Mouse (Mus musculus) effector memory CD4-positive, alpha-beta T cell, adult 5 months (primary cell): Measurements from ENCODE around the gene Rps27l. TPM values are rescaled to one million over a fixed set of nuclear protein-coding genes. Genes with fewer than 3 reads are reported as not detected.

Source experiments
- polyA plus RNA-seq: library from polyadenylated mRNA; unstranded; fragments of 100-300 nt; shearing (Covaris generic); gene quantifications from one replicate; pipeline ENCODE4 v1.2.1, GENCODE M21; 2017

Rps27l gene
- 73.5 TPM for polyA plus RNA-seq

DNA sequence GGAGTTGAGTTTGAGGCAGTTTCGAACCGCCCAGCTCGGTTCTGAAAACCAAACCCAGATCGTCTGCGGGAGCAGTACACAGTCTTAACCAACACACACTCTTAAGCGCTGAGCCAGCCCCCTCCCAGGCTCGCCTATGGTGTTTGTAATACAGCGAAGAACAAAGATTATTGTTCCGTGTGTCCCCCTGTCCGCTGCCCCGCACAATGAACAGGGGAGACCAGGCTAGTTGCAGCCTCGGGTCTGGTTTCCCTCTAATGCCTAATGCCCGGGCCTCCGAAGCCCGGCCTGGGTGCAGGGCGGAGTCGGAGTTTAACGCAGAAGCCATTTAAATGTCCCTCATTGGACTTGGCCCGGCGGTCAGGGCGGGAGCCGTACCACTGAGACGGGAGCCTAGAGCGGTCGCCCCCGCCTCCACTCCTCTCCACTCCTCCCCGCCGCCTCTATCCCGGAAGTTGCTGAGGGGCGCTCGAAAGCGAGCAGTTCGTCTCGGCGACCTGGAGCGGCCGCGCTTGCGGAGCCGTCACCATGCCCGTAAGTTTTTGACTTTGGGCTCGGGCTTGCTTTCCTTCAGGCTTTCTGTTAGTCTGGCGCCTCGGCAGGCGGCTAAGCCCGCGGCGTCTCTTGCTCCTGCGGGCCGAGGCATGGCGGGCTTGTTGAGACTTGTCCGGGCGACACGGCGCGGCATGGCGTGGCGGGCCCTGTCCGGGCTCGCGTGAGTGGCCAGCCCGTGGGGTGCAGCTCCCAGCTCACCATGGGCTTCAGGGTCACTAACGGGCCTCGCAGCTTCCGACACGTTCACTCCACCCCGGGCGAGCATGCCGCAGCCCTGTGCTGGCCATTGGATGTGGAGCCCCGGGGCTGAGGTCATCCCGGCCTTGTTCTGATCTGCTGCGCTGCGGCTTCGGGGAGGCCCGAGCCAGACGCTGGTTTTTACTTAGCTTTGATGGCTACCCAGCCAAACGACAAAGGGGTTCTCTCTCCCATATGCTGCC lies at the start of gene Rps27l:
Rps27l (plus strand) TSS at position 440 of the 995 bp plus-strand sequence.

GRCm38 (mm10) chr9:66919382-66919971 lies 26.4 kb upstream of the Rps27l start, which contains the start of gene Rab8b:
TSS of gene Rab8b (minus strand) at chr9:66919687.

DNA sequence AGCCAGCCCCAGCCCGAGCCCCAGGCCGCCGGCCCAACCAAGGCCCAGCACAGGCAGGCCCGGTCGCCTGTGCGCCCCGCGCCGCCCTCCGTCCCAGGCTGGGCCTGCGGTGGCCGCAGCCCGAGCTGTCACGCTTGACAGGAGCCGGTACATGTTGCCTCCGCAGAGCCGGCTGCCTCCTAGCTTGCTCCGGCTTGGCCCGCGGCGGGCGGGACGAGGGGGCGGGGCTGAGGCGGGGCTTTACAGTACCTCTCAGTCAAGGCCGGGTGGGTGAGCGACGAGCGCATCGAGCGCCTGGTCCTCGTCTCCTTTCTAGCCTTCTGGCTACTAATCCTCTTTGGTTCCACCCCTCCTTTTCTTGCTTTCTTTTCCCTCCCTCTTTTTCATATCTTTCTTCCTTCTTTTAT lies 29.4 kb downstream of the Rps27l start, which contains the start of gene Lactb:
Lactb (minus strand) TSS at position 246 of the 407 bp plus-strand sequence.

Other genes starting within 250 kb of the Rps27l start
- 1.3 TPM for gene Car12, start 232.4 kb upstream of the Rps27l start, polyA plus RNA-seq
- gene Aph1b, start 150.6 kb upstream of the Rps27l start, polyA plus RNA-seq = 0.49 TPM
- gene Gm10647, start 149.0 kb upstream of the Rps27l start, polyA plus RNA-seq = not detected
- 0.27 TPM for gene Aph1c, start 111.4 kb upstream of the Rps27l start, polyA plus RNA-seq
- gene Rab8b, start 26.4 kb upstream of the Rps27l start, polyA plus RNA-seq = 263 TPM
- 16.5 TPM for gene Lactb, start 29.4 kb downstream of the Rps27l start, polyA plus RNA-seq
- 23.4 TPM for gene Tpm1, start 103.3 kb downstream of the Rps27l start, polyA plus RNA-seq